Mouse (Mus musculus): ENCODE measurements at regions not wholly inside any gene's neighbourhood (a gene's known extent, or its start where the extent isn't known, plus 50 kb on each side); places are given as distances from the start of the nearest gene placed in this dataset. TPM values are rescaled to one million over a fixed set of nuclear protein-coding genes. Genes with fewer than 3 reads are reported as not detected.

Small RNA genes in the stretch of these regions (microRNA-seq; reads per million reads assigned to microRNA genes)
- not detected for gene Gm23976

Measured in hindbrain, embryonic 14.5 days (tissue).